Mouse (Mus musculus): ENCODE results near the gene Kpna2.
"Not testable (repeated sequence)": the region's sequence is repeated elsewhere in the genome, so short reads cannot be mapped to it uniquely, and the experiment has no call there.

Gene Kpna2

DNA sequence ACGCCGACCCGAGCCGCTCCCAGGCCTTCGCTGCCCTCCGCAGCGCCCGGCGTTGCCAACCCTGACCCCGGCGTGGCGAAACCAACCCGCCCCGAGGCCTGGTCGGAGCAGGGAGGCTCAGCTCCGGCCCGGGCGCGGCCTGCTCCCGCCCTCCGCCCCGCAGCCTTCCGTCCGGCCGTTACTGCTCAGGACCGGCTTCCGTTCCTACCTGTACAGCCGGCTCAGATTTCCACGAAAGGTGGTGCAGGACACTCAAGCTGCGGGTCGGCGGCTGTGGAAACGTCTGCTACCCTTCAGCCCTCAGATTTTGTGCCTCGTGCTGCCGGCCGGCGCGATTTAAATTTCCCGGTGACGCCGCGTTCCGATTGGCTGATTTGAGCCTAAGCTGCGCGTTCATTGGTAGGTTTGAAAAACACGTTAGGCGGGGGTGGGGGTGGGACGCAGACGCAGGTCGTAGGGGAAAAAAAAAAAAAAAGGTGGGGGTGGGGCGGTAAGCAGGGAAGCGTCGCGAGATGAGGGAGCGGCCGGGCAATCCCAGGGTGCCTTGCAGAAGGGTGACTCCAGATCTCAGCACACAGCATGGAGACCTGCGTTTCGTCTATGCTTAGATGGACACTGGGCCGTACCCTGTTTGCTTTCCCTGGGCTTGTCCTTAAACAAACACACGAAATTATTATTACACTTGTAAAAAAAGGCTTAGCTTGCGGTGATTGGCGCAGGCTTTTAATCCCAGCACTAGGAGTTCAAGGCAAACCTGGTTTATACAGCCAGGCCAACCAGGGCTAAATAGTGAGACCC lies at the start of gene Kpna2:
TSS of gene Kpna2 (minus strand) at position 391 of the 798 bp plus-strand sequence.
- DNase-seq (ENCODE audit: low spot score in 2 of 2), result peak; percentile 85 to 89

DNA sequence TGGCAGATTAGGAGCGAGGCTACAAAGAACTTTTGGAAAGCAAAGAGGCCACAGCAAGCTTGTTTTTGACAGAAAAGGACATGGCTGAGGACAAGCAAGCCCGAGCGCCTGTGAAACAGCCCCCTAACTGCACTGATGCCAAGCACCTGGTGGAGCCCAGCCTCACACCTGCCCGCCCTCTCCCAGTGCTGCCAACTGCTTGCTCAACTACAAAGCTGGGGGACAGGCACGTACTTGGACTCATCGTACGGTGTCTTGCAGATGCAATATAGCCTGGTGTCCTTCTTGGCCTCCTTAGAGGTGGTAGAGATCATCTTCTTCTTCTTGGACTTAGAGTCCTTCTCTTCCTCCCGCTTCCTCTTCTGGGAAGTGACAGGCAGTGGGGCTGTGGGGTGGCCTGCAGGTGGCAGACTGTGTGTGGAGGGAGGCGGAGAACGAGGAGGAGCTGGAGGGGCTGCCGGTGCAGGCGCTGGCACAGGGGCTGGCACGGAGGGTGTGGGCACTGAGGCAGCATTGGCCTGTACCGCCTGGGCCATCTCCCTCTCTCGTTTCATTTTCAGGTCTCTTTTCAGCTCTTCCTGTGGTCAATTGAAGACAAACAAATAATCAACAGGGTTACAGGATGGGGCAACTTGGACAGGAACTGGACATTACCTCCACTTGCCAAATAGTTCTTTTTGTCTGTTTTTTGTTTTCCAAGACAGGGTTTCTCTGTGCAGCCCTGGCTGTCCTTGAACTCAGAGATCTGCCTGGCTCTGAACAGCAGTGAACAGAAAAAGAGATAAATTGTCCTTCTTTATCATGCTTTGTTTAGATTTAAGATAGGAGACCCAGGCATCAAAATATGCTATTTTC lies 47.7 kb upstream of the Kpna2 start:
- no peak for DNase-seq (ENCODE audit: low spot score in 2 of 2)

DNA sequence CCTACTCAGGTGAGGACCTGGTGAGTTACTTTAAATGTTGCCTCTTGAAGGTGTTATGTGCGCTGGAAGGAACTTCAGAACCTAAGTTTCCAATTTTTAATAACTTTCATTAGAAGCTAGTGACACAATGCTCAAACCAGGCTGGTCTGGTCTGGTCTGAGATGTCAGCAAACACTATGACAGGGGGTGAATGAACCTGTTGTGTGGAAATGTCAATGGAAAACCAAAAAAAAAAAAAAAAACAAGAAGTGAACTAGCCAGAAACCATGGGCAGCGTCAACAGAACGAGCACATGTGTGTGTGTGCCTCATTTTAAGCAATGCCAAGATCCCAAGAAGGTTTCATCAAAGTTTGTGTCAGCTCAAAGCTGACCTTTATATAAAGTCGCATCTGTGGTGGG lies 46.2 kb upstream of the Kpna2 start:
- no peak for DNase-seq (ENCODE audit: low spot score in 2 of 2)

DNA sequence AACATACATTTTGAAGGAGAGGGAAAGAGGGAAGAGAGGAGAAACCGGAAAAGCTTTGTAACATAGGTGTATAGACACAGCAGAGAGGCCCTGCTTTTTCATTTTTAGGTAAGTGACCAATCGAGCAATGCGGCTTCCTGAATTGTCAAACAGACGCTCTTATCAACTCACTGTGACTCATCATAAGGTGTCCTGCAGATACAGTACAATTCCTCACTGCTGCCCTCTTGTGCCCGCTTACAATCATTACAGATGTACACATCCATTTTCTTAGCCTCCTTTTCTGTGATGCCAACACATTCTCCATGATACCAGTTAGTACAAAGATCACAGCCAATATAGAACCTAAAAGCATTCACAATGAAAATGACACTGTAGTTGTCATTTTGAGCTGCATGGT lies 45.0 kb upstream of the Kpna2 start:
- peak; percentile 25 to 69 for DNase-seq (ENCODE audit: low spot score in 2 of 2)

DNA sequence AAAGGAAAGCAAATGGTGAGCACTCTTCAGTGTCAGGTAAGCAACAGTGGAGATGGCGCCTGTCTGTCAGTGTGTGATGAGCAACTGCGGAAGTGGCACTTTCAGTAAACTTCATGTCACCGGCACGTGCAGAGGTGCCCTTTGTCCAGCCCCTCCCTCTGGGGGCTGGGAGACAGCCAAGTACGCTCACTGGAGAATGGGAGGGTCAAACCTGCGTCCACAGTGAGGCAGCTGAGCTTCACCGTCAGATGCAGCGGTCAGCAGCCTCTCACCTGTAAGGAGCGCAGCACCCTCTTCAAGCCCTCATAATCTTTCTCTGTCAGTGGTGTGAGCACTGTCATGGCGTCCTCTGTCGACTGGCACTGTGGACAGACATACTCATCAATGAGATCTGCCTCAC lies 44.0 kb upstream of the Kpna2 start:
- no peak for DNase-seq (ENCODE audit: low spot score in 2 of 2)

DNA sequence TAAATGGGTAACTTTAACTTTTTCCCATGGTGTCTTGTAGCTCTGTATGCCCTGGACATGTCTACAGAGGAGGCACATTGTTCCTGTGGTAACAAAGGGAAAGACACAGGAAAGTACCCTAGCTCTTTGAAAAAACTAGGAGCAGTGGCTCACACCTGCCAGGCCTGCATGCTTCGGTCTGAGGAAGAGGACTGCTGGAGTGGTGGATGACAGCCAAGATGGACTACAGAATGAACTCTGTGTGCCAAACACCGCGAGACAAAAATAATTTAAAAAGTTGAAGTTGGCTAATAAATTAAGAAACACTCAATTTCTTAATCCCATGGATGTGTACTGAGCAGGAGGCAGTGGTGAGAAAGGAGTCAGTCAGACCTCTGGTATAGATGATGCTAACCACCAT lies 42.1 kb upstream of the Kpna2 start:
- no peak for DNase-seq (ENCODE audit: low spot score in 2 of 2)

DNA sequence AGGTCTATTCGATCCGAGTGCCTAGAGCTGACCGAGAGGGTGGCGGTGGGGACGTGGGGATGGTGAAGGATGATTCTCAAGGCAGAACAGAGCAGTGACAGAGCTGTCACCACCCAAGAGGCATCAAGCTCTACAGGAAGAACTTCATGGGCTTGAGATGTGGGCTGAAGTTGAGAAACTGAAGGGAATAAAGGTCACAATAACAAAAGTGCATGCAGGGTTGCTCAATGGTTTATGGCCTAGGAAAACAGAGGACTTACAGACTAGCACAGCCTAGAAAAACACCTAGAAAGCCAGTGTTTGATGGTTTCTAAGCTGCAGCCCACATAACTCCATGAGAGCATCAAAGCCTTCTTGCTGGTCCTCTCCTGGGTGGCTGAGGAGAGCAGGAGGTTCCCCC lies 40.1 kb upstream of the Kpna2 start:
- DNase-seq (ENCODE audit: low spot score in 2 of 2), result no peak

DNA sequence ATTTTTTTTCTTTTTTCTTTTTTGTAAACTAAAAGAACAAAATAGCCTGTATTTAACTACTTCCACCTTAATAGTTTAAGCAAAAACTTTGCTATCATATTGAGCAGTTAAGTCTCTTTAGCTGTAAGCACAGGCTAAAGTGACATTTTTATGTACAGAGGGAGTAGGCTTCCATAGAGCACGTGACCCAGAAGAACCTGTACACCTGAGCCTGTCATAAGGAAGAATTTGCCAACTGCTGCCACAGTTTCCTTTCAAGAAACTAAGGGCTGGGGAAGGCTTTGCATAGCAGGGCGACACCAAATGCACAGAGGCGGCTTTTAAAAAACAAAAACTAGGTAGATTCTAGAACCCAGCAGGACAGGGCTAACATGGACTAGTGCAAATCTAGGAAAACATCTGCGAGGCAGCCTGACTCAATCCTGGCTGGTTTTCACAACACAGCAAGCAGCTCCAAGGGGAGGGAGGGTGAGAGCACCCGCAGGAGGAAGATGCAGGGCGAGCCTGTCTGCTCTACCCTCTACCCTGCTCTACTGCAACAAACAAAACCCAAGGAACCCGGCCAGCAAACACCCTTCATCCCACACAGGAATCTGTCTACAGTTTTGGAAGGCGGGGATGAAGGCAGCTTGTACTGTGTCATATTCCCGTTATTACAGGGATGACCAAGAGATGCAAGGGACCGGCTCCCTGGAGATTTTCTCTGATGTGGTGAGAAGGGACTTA lies 34.9 kb upstream of the Kpna2 start:
- DNase-seq (ENCODE audit: low spot score in 2 of 2), result no peak

DNA sequence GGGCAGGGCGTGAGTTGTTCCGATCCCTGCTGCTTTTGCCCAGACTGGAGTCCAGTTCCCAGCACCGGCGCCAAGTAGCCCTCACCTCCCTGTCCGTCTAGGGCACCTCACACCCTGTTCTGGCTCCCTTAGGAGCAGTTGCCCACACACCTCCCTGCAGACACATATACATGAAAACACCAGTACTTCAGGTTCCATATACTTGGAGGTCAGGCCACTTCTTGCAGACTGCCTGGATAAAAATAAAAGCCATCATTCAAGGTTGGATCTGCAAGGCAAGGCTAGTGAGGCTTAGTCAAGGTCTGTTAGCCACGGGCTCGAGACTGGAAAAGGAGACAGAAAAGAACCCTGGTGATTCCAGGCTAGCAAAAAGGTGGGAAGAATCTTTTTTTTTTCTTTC lies 32.3 kb upstream of the Kpna2 start:
- no peak for DNase-seq (ENCODE audit: low spot score in 2 of 2)

DNA sequence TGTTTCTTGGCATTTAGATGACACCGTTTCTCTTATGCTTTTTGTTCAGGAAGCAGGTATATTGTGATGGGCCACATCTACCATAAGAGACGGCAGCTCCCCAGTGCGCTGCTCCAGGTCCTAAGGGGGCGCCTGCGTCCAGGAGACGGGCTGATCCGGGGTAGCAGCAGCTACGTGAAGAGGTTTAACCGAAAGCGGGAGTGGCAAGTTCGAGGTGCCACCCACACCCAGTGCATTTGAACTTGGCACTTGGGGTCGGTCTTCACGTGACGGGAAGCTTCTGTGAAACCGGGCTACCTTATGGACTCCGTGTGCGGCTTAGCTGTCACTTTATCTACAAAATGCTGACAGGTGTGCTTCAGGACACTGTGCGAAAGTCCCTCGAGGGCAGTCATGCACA lies 30.2 kb upstream of the Kpna2 start:
- DNase-seq (ENCODE audit: low spot score in 2 of 2), result peak; percentile 33 to 40

DNA sequence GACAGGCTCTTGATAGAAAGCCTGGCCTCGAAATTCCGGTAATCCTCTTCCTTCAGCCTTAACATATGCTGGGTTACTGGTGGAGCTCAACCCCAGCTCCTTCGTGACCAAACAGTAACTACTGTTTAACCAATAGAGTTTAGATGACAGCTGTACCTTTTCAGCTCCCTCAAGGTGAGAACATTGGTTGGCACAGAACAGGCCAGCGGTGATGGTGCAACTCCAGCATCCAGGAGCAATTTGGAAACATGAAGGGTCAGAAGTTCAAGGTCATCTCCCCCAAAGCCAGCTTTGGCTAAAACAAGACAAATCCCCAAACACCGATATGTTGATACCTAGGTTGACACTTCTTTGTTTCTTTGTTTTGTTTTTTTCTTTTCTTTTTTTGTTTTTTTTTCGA lies 29.4 kb upstream of the Kpna2 start:
- DNase-seq (ENCODE audit: low spot score in 2 of 2), result no peak

DNA sequence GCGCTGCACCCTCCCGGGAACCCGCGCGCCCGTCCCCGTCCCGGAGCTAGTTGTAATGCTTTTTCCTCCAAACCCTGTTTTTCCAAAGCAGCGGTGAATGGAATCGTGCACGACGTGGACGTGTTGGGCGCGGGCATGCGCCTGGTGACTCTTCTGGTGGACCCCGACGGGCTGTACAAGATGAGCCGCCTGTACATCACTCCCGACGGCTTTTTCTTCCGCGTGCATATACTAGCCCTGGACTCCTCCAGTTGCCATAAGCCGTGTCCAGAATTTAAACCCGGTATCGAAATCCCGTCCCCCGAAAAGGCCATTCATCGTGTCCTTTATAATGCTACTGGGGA lies 28.9 kb upstream of the Kpna2 start:
- DNase-seq (ENCODE audit: low spot score in 2 of 2), result no peak

DNA sequence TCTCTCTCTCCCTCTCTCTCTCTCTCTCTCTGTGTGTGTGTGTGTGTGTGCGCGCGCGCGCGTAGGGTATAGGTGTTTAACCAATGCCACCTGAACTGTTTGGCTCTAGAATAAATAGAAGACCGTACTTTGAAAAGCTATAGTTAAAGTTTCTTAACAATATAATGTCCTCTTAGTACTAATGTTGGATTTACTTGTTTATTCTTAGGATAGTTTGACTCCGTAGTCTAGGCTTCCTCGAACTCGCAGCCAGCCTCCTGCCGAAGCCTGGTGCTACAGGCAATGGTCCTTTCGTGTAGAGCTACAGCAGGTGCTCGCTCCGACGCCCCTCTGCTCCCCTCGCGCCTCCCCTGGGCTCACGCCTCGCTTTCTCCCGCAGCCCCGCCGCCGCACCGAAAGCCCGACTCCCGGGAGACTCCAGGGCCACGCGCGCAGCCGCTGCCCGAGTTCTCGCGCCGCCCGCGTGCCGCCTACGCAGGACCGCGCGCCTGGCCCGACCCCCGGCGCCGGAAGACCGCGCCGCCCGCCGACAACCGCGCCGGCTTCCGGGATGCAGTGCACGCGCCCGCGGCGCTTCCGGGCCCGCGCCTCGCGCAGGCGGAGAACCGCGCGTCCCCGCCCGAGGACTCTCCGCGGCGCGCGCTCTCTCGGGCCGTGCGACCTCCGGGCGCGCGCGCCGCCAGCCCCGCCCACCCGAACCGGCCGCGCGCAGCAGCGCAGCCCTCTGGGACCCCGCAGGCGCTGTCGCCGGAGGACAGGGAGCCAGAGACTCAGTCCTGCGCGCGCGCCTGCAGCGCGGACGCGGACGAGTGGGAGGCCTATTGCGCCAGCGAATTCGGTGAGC lies 28.3 kb upstream of the Kpna2 start:
- peak; percentile 86 to 92 for DNase-seq (ENCODE audit: low spot score in 2 of 2)

DNA sequence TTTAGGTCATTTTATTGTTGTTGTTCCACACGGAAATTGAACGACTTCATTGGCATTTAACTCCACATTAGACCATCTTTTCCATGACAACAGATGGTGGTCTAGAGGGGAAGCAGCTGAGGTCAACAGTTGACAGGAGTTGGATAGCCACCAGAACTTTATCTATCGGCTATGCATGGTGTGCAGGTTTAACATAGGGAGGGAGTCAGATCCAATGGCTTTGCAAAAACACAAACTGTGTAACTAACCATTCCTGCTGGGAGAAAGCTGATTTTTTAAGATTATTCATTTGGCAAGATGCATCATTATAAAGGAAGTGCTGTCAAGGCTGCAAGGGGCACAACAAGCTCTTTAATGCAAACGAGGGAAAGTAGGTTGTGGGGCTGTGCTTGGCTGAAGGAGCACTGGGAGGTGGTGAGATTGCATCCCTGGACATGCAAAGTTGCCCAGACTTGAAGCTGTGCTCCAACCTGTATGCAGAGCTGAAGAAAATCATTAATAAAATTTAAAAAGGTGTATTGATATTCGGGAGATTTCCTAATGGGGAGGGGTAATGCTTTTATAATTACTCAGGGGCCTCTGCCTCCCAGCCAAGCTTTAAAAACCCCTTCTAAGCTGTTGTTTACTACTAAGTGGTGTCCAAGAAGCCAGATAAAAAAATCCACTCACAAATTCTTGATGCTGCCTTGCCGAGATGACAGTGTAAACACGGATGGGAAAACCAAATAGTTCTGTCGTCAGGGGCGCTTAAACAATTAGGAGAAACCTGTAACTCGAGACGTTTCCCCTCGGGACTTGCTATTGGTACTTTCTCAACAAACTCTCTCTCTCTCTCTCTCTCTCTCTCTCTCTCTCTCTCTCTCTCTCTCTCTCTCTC lies 27.5 kb upstream of the Kpna2 start:
- DNase-seq (ENCODE audit: low spot score in 2 of 2), result no peak

DNA sequence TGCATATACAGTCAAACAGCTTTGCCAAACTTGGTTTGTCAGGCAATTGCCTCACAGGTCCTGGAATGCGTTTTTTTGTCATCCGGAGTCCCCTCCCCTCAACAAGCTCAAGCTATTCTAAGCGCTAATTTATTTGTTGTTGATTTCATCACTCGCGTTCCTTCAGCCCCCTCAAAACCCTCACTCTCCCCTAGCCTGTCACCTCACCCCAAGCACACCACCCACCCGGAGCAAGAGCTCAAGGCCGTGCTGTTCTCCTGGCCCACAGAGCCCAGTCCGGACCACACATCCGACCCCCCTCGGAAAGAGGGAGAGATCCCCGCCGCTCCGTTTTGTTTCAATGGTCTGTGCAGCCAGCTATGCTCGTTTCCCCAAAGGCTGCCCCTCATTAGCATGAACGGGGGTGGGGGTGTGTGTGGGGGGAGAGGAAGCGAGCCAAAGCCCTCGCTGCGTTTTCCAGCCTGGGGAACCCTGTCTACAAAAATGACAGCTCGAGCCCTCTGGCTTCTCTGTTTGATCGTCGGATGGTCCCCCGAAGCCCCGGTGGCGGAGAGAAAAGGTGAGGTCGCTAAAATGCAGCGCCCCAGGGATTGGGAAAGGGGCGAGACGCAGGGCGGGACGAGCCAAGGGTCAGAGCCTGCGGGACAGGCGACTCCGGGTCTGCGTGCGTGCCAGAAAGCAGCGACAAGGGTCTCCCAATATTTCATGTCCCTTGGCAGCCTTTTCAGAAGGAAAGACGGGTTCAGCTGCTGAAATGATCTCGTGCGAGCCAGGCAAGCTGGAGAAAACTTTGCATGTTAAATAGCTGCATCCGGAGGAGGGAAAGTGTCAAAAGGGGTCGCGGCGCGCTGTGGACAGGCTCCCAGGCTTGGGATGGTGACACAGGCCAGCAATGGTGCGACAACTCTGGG lies 26.3 kb upstream of the Kpna2 start, which contains the start of gene 1810010H24Rik:
TSS of gene 1810010H24Rik (plus strand) at position 271 of the 911 bp plus-strand sequence.
- DNase-seq (ENCODE audit: low spot score in 2 of 2), result no peak

DNA sequence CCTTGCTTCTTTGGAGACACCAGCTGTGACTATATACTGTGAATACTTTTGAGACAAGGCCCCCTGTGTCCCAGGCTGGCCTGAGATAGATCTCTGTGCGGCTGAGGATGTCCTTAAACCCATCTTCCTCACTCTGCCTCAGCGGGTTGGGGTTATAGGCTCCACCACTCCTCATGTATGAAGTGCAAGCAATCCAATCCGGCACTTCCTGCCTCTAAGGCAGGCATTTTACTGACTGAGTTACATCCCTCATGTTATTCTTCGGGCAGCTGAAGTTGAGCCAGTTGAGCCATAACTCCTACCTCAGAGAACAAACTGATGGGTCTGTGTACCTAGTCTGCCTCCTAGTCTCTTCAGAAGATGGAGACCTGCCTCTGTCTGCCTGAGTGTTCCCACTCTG lies 25.1 kb upstream of the Kpna2 start:
- no peak for DNase-seq (ENCODE audit: low spot score in 2 of 2)

DNA sequence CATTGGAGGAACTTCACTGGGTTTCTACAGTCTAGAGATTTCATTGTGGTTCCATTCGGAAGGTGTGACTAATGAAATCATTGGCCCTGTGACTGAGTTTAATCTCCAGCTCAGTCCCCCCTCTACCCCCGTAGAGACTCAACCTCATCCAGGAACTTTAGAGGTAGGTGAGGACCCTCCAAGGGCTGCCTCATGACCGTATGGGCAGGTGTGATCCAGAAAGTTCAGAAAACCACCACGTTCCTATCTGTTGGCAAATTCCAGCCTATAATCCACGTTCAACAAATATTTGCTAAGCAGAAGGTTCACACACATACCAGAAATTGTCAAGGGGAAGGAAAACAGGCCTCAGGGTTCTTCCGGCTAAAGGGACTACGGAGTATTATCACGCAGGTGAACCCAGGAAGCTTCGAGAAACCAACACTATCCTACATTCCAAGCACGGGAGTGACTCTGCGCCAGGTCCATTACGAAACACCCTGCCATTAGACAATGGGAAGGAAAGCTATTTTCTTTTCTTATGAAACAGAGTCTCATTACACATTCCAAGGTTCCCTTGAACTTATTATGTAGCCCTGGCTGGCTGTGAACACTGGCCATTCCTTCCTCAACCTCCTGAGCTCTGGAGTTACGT lies 22.8 kb upstream of the Kpna2 start:
- no peak for DNase-seq (ENCODE audit: low spot score in 2 of 2)

DNA sequence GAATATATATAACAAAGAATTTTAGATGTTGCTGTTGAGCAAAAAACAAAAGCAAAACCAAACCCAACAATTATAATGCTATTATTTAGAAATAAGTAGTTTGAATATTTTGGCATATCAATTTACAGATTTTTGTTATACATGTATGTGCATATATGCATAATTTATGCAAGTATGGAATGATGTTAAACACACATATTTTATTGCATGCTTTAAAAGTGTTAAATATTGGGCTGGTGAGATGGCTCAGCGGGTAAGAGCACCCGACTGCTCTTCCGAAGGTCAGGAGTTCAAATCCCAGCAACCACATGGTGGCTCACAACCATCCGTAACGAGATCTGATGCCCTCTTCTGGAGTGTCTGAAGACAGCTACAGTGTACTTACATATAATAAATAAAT lies 20.4 kb upstream of the Kpna2 start:
- not testable (repeated sequence) for DNase-seq (ENCODE audit: low spot score in 2 of 2)

DNA sequence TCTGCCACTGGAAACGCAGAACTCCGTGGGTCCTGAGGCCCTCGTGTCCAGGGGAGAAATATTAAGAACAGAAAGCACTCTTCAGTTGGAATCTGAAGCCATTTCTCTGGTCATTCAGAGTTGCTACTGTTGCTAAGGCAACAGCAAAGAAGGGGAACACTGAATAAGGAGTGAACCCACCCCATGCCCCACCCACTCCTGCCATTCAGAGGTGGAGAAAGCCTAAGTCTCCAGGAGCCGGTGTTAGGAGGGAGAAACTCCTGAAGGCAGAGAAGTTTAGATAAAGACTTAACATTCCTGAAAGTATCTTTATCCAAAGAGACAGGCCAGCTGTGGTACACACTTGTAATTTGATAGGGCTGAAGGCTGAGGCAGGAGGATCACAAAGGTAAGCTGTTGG lies 20.0 kb upstream of the Kpna2 start:
- no peak for DNase-seq (ENCODE audit: low spot score in 2 of 2)
